Mouse (Mus musculus): ENCODE measurements around the gene Ssbp1.

GRCm38 (mm10) chr6:40441755-40442154 is 29.4 kb upstream of the Ssbp1 start:
- TF ChIP-seq POLR2A (IDR thresholded peaks at IDR 0.05; ENCODE audit: insufficient read length, low read depth) (no peak), REST (IDR thresholded peaks at IDR 0.05; ENCODE audit: insufficient read depth, insufficient read length) (no peak), MAX (IDR thresholded peaks at IDR 0.05; ENCODE audit: low read depth) (no peak), TCF12 (IDR thresholded peaks at IDR 0.05; ENCODE audit: insufficient read depth, poor library complexity, severe bottlenecking) (no peak), POLR2AphosphoS2 (IDR thresholded peaks at IDR 0.05; ENCODE audit: insufficient read length, low read depth) (no peak), USF1 (IDR thresholded peaks at IDR 0.05; ENCODE audit: low read depth) (no peak), MYOD1 (IDR thresholded peaks at IDR 0.05; ENCODE audit: control insufficient read depth in 1 of 3, insufficient read length in 2 of 3, low read depth in 2 of 3) (no peak), SRF (IDR thresholded peaks at IDR 0.05; ENCODE audit: control insufficient read depth, insufficient read length, low read depth) (no peak), CEBPB (IDR thresholded peaks at IDR 0.05; ENCODE audit: insufficient read depth, poor library complexity, severe bottlenecking) (no peak), E2F4 (IDR thresholded peaks at IDR 0.05; ENCODE audit: insufficient read depth) (no peak)

Measured in myocyte (in vitro differentiated cells).